Mouse (Mus musculus) bone marrow, adult 2 months (tissue): Measurements from ENCODE around the gene Mrps26.

Experiments used
- CTCF ChIP-seq: fragments of 200-500 bp; IDR thresholded peaks from 2 replicates; pipeline ENCODE4 v1.5.1; 2011; ENCODE audit warnings: low read length, control low read depth; ENCODE audit not compliant: control insufficient read depth, insufficient read depth
- POLR2A ChIP-seq: fragments of 200-500 bp; IDR thresholded peaks from 2 replicates; pipeline ENCODE4 v1.6.1; 2011; ENCODE audit warnings: low read depth, mild to moderate bottlenecking, control low read depth, low read length, borderline replicate concordance; ENCODE audit not compliant: control insufficient read depth

- no peak for TF ChIP-seq POLR2A
- no peak for TF ChIP-seq CTCF
Observed at GRCm38 (mm10) chr2:130568921-130569320, 5.4 kb downstream of the Mrps26 start.
